Mouse (Mus musculus): ENCODE measurements around the gene Siglece.
A peak's percentile ranks its signal among the peaks of the same experiment; 100 is the strongest.

The Siglece gene

GRCm38 (mm10) chr7:43625794-43626422 lies 34.1 kb downstream of the Siglece start:
- DNase-seq, result no peak

DNA sequence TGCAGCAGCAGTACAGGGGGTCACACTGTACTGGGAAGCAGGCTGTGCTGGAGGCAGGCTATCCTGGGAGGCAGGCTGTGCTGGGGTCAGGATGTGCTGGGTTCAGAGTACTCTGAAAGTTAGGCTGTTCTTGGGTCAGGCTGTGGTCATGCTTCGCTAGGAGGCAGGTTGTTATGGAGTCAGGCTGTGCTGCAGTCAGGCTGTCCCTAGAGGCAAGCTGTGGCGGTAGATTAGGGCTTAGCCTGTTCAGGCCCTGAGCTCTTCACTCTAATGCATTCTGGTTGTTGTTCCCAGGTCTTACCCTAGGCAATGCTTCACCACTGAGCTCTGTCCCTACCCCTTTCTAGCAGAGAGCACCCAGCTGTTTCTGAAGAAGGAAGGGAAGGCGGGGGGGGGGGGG lies 34.9 kb downstream of the Siglece start:
- DNase-seq, result no peak

DNA sequence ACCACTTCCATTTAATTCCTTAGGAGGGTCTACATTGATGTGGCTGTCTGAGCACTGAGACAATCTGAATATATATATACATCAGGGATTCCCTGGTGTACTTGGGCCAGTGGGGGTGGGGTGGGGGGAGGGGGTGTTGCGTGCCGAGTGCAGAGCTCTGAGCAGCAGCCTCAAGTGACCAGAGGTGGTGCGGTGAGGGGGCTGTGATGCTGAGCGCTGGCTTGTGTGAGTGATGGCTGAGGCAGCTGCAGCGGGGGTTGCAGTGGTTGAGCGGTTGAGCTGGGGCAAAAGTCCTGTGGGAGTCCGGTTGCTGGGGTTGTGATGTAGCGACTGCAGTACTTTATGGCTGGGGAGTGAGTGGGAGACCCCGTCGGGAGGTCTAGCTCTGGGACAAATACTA lies 36.1 kb downstream of the Siglece start:
- no peak for DNase-seq

DNA sequence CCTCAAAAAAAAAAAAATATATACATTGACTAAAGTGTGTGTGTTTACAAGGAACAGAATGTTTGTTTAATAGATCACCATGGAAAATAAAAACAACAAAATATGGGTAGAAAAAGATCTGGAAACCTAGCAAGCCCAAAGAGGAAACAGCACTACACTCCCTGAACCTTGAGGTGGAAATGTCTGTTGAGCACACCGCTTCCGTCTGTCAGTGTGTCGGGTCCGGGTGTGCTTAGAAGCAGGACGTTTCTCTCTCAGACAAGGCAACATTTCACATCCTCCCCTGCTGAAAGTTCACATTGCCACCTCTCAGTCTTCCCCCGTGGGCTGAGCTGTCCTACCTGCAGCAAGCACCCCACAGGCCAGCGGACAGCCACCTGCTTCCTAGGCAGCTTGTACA lies 37.0 kb downstream of the Siglece start:
- no peak for DNase-seq

GRCm38 (mm10) chr7:43613816-43614551 lies 46.0 kb downstream of the Siglece start:
- DNase-seq, result no peak

DNA sequence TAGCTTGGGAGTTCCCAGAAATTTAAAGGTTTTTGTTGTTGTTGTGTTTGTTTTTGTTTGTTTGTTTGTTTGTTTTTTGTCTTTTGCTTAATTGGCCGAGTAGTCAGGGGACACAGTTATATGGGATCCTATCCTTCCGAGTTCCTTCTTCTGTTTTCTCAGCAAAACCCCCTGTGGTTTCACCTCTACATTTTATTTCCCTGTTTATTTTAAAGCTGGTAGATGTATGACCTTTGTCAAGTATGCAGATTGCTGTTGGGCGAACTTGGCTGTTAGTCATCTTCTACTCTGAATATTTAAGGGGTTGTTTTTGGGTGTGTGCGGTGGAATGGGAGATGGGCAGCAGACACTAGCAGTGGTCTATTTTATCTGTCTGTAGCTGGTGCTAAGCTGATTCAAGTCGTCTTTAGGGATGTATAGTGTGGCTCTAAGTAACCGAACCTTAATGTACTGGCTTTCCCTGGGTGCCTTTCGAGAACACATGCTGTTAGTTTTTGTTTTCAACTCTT lies 51.6 kb downstream of the Siglece start:
- no peak for DNase-seq

- DNase-seq, result no peak
Observed at GRCm38 (mm10) chr7:43607743-43608287, 52.1 kb downstream of the Siglece start.

GRCm38 (mm10) chr7:43606896-43607742 lies 52.8 kb downstream of the Siglece start, which contains the start of gene Zfp819:
Gene Zfp819 (plus strand): TSS chr7:43607169.
- DNase-seq, result peak; percentile 66 to 69

DNA sequence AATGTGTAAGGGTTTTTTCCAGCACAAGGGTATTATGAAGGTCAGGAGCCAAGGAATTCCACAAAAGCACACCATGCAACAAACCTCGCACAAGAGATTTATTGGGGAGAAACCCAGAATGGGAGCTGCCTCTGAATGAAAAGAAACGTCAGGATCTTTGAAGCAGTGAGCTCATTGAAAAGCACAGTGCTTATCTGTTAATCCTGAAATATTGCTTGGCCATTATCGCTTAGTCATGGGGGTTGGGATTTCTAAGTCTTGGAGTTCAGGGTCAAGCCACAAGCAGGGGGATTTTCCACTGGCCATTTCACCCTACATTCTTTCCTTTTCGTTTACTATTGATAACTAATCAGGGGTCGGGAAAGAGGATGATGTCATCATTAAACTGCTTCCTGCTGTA lies 58.1 kb downstream of the Siglece start:
- no peak for DNase-seq
